Mouse (Mus musculus) hindbrain, embryonic 16.5 days (tissue): ENCODE results near the gene Pkig. TPM values are rescaled to one million over a fixed set of nuclear protein-coding genes. Genes with fewer than 3 reads are reported as not detected.
A peak's percentile ranks its signal among the peaks of the same experiment; 100 is the strongest.

Source experiments
- ATAC-seq: fragments of 200-750 bp; cut with Nextera tagmentation; 2 replicates; pipeline ENCODE4 v1.8.0; 2017; ENCODE audit warnings: moderate TSS enrichment, moderate library complexity
- H3K27ac ChIP-seq: fragments of 300-500 bp; sonication (generic); 2 replicates; pipeline ENCODE4 v1.5.1; 2014; ENCODE audit warnings: low read depth, mild to moderate bottlenecking, control low read depth, low read length, moderate library complexity
- H3K27me3 ChIP-seq: fragments of 300-500 bp; sonication (generic); replicated peaks from 2 replicates; pipeline ENCODE4 v1.6.1; 2014; ENCODE audit warnings: low read length; ENCODE audit not compliant: control insufficient read depth, insufficient read depth
- H3K36me3 ChIP-seq: fragments of 300-500 bp; sonication (generic); 2 replicates; pipeline ENCODE4 v1.6.1; 2014; ENCODE audit warnings: mild to moderate bottlenecking, low read length, moderate library complexity, mixed read lengths; ENCODE audit not compliant: control insufficient read depth, insufficient read depth
- H3K4me1 ChIP-seq: fragments of 300-500 bp; sonication (generic); 2 replicates; pipeline ENCODE4 v1.6.1; 2014; ENCODE audit warnings: low read depth, low read length; ENCODE audit not compliant: control insufficient read depth, insufficient read depth
- H3K4me2 ChIP-seq: fragments of 300-500 bp; sonication (generic); 2 replicates; pipeline ENCODE4 v1.6.1; 2014; ENCODE audit warnings: mild to moderate bottlenecking, low read length, control low read depth, moderate library complexity
- H3K4me3 ChIP-seq: fragments of 300-500 bp; sonication (generic); 2 replicates; pipeline ENCODE4 v1.5.1; 2014; ENCODE audit warnings: mild to moderate bottlenecking, low read length, control low read depth, moderate library complexity
- H3K9ac ChIP-seq: fragments of 300-500 bp; sonication (generic); 2 replicates; pipeline ENCODE4 v1.6.1; 2014; ENCODE audit warnings: low read depth, mild to moderate bottlenecking, control low read depth, low read length, moderate library complexity
- H3K9me3 ChIP-seq: fragments of 300-500 bp; sonication (generic); 2 replicates; pipeline ENCODE4 v1.6.1; 2014; ENCODE audit warnings: mild to moderate bottlenecking, low read length, moderate library complexity; ENCODE audit not compliant: control insufficient read depth
- WGBS: fragments of 180-500 bp; shearing (Covaris S2); extraction: QIAGEN DNeasy Blood & Tissue Kit; methylation state at CpG from one replicate; pipeline ENCODE4 v1.1.7; 2014; 5-methylcytosine and 5-hydroxymethylcytosine counted together
- polyA plus RNA-seq: library from polyadenylated mRNA; unstranded; fragments of >200 nt; fragmentation: Nextera tagmentation; extraction: Ambion mirVana; gene quantifications from 2 replicates; pipeline ENCODE4 v1.2.1, GENCODE M21; 2015

Gene Pkig
- polyA plus RNA-seq, 1 experiment from 2014 or later: 127 TPM

GRCm38 (mm10) chr2:163742656-163743055, 84.5 kb downstream of the Pkig start:
- no peak overlapping the region for H3K27ac ChIP-seq
- 69% methylated on average over 5 of the region's 5 CpGs for WGBS
- H3K9me3 ChIP-seq: no peaks in the 10 kb centered on the region
- H3K4me3 ChIP-seq: no peak overlapping the region
- no peak overlapping the region for H3K4me2 ChIP-seq
- no peaks in the 10 kb centered on the region for H3K27me3 ChIP-seq
- no peak overlapping the region for H3K9ac ChIP-seq
- no peak for ATAC-seq
- H3K36me3 ChIP-seq: no peaks in the 10 kb centered on the region
- no peaks in the 10 kb centered on the region for H3K4me1 ChIP-seq

GRCm38 (mm10) chr2:163743357-163743756, 85.2 kb downstream of the Pkig start:
- no peak for ATAC-seq
- H3K9ac ChIP-seq: no peak overlapping the region
- H3K27ac ChIP-seq: no peak overlapping the region
- H3K4me3 ChIP-seq: no peak overlapping the region
- no peak overlapping the region for H3K4me2 ChIP-seq
- no peaks in the 10 kb centered on the region for H3K36me3 ChIP-seq
- H3K27me3 ChIP-seq: no peaks in the 10 kb centered on the region
- H3K4me1 ChIP-seq: no peaks in the 10 kb centered on the region
- no peaks in the 10 kb centered on the region for H3K9me3 ChIP-seq
- 76% methylated on average over 6 of the region's 6 CpGs for WGBS

- H3K4me1 ChIP-seq: peaks cover 6% of the 10 kb centered on the region
- no peak for ATAC-seq
- no peak overlapping the region for H3K27ac ChIP-seq
- no peak overlapping the region for H3K4me3 ChIP-seq
- H3K36me3 ChIP-seq: no peaks in the 10 kb centered on the region
- no peak overlapping the region for H3K4me2 ChIP-seq
- no peaks in the 10 kb centered on the region for H3K9me3 ChIP-seq
- no peaks in the 10 kb centered on the region for H3K27me3 ChIP-seq
- WGBS: 76% methylated on average over 10 of the region's 10 CpGs
- no peak overlapping the region for H3K9ac ChIP-seq
Observed at GRCm38 (mm10) chr2:163744801-163745570, 86.8 kb downstream of the Pkig start.

GRCm38 (mm10) chr2:163749647-163750611, 91.7 kb downstream of the Pkig start, which contains the start of gene Ada:
TSS of gene Ada (minus strand) at chr2:163750239.
- no peaks in the 10 kb centered on the region for H3K27me3 ChIP-seq
- peak within 1 kb of the TSS; percentile 76 for H3K9ac ChIP-seq
- peak; percentile 74 for ATAC-seq
- H3K36me3 ChIP-seq: no peaks in the 10 kb centered on the region
- no peaks in the 10 kb centered on the region for H3K9me3 ChIP-seq
- H3K4me1 ChIP-seq: peaks cover 11% of the 10 kb centered on the region
- peak within 1 kb of the TSS; percentile 55 for H3K4me3 ChIP-seq
- H3K4me2 ChIP-seq: peak within 1 kb of the TSS; percentile 99
- WGBS: 1% methylated on average over 49 of the region's 57 CpGs
- H3K27ac ChIP-seq: no peak within 1 kb of the TSS

GRCm38 (mm10) chr2:163754228-163754627, 96.0 kb downstream of the Pkig start:
- H3K36me3 ChIP-seq: no peaks in the 10 kb centered on the region
- no peak overlapping the region for H3K4me2 ChIP-seq
- H3K27me3 ChIP-seq: no peaks in the 10 kb centered on the region
- H3K9me3 ChIP-seq: no peaks in the 10 kb centered on the region
- ATAC-seq: no peak
- H3K27ac ChIP-seq: no peak overlapping the region
- H3K4me1 ChIP-seq: peaks cover 14% of the 10 kb centered on the region
- 81% methylated on average over 5 of the region's 5 CpGs for WGBS
- H3K9ac ChIP-seq: no peak overlapping the region
- no peak overlapping the region for H3K4me3 ChIP-seq

- H3K4me2 ChIP-seq: no peak overlapping the region
- no peak overlapping the region for H3K27ac ChIP-seq
- no peak overlapping the region for H3K4me3 ChIP-seq
- peaks cover 3% of the 10 kb centered on the region; the same call in 1 of the 2 replicates for H3K4me1 ChIP-seq
- no peaks in the 10 kb centered on the region for H3K36me3 ChIP-seq
- 32% methylated on average over 2 of the region's 2 CpGs for WGBS
- no peak overlapping the region for H3K9ac ChIP-seq
- no peaks in the 10 kb centered on the region for H3K27me3 ChIP-seq
- ATAC-seq: no peak
- H3K9me3 ChIP-seq: no peaks in the 10 kb centered on the region
Observed at GRCm38 (mm10) chr2:163756723-163757122, 98.5 kb downstream of the Pkig start.

- H3K9ac ChIP-seq: no peak overlapping the region
- no peak overlapping the region for H3K4me3 ChIP-seq
- no peaks in the 10 kb centered on the region for H3K9me3 ChIP-seq
- WGBS: 69% methylated on average over 2 of the region's 2 CpGs
- no peaks in the 10 kb centered on the region for H3K27me3 ChIP-seq
- peaks cover 3% of the 10 kb centered on the region; the same call in 1 of the 2 replicates for H3K4me1 ChIP-seq
- ATAC-seq: no peak
- no peaks in the 10 kb centered on the region for H3K36me3 ChIP-seq
- H3K4me2 ChIP-seq: no peak overlapping the region
- H3K27ac ChIP-seq: no peak overlapping the region
Observed at GRCm38 (mm10) chr2:163758146-163758545, 100.0 kb downstream of the Pkig start.

- 84% methylated on average over 6 of the region's 6 CpGs for WGBS
- Histone ChIP-seq H3K9me3 (no peaks in the 10 kb centered on the region), H3K27ac (no peak overlapping the region), H3K4me2 (no peak overlapping the region), H3K9ac (no peak overlapping the region), H3K27me3 (no peaks in the 10 kb centered on the region), H3K36me3 (no peaks in the 10 kb centered on the region), H3K4me3 (no peak overlapping the region), H3K4me1 (peaks cover 3% of the 10 kb centered on the region; the same call in 1 of the 2 replicates)
- no peak for ATAC-seq
Observed at GRCm38 (mm10) chr2:163760589-163760988, 102.4 kb downstream of the Pkig start.

GRCm38 (mm10) chr2:163761402-163761801, 103.2 kb downstream of the Pkig start:
- peaks cover 3% of the 10 kb centered on the region; the same call in 1 of the 2 replicates for H3K4me1 ChIP-seq
- H3K27ac ChIP-seq: no peak overlapping the region
- no peak overlapping the region for H3K4me3 ChIP-seq
- no peaks in the 10 kb centered on the region for H3K36me3 ChIP-seq
- no peak overlapping the region for H3K9ac ChIP-seq
- no peak overlapping the region for H3K4me2 ChIP-seq
- H3K27me3 ChIP-seq: no peaks in the 10 kb centered on the region
- WGBS: 87% methylated on average over 7 of the region's 7 CpGs
- no peak for ATAC-seq
- H3K9me3 ChIP-seq: no peaks in the 10 kb centered on the region
